Mouse (Mus musculus): ENCODE measurements at regions not wholly inside any gene's neighbourhood (a gene's known extent, or its start where the extent isn't known, plus 50 kb on each side); places are given as distances from the start of the nearest gene placed in this dataset.

GRCm38 (mm10) chr7:40257733-40258376 lies 640.3 kb upstream of the Vstm2b start:
- DNase-seq (ENCODE audit: low spot score in 2 of 2) = no peak

- peak; percentile 85 to 94 for DNase-seq (ENCODE audit: low spot score in 2 of 2)
These were observed 639.8 kb upstream of the Vstm2b start for GRCm38 (mm10) chr7:40258377-40258739.

GRCm38 (mm10) chr7:40273459-40274072 lies 624.6 kb upstream of the Vstm2b start:
- DNase-seq (ENCODE audit: low spot score in 2 of 2) = peak; percentile 8 to 54

- no peak for DNase-seq (ENCODE audit: low spot score in 2 of 2)
These were observed 623.0 kb upstream of the Vstm2b start for GRCm38 (mm10) chr7:40275078-40275477.

- no peak for DNase-seq (ENCODE audit: low spot score in 2 of 2)
These were observed 622.5 kb upstream of the Vstm2b start for GRCm38 (mm10) chr7:40275658-40276057.

- DNase-seq (ENCODE audit: low spot score in 2 of 2) = no peak
These were observed 622.0 kb upstream of the Vstm2b start for GRCm38 (mm10) chr7:40276116-40276515.

- peak; percentile 19 to 40 for DNase-seq (ENCODE audit: low spot score in 2 of 2)
These were observed 608.0 kb upstream of the Vstm2b start for GRCm38 (mm10) chr7:40290166-40290565.

- DNase-seq (ENCODE audit: low spot score in 2 of 2) = no peak
These were observed 587.6 kb upstream of the Vstm2b start for GRCm38 (mm10) chr7:40310558-40310957.

- no peak for DNase-seq (ENCODE audit: low spot score in 2 of 2)
These were observed 577.0 kb upstream of the Vstm2b start for GRCm38 (mm10) chr7:40321171-40321570.

GRCm38 (mm10) chr7:40325188-40325705 lies 572.9 kb upstream of the Vstm2b start:
- peak; percentile 29 to 31 for DNase-seq (ENCODE audit: low spot score in 2 of 2)

- DNase-seq (ENCODE audit: low spot score in 2 of 2) = no peak
These were observed 565.7 kb upstream of the Vstm2b start for GRCm38 (mm10) chr7:40332455-40332854.

GRCm38 (mm10) chr7:40352306-40352705 lies 545.8 kb upstream of the Vstm2b start:
- DNase-seq (ENCODE audit: low spot score in 2 of 2) = peak in 1 of 2 experiments; percentile 3

GRCm38 (mm10) chr7:40362719-40363118 lies 535.4 kb upstream of the Vstm2b start:
- DNase-seq (ENCODE audit: low spot score in 2 of 2) = no peak

- DNase-seq (ENCODE audit: low spot score in 2 of 2) = no peak
These were observed 525.4 kb upstream of the Vstm2b start for GRCm38 (mm10) chr7:40372713-40373112.

GRCm38 (mm10) chr7:40377839-40378238 lies 520.3 kb upstream of the Vstm2b start:
- no peak for DNase-seq (ENCODE audit: low spot score in 2 of 2)

- DNase-seq (ENCODE audit: low spot score in 2 of 2) = no peak
These were observed 516.9 kb upstream of the Vstm2b start for GRCm38 (mm10) chr7:40381244-40381643.

GRCm38 (mm10) chr7:40388152-40388551 lies 510.0 kb upstream of the Vstm2b start:
- DNase-seq (ENCODE audit: low spot score in 2 of 2) = no peak

- peak in 1 of 2 experiments; percentile 14 for DNase-seq (ENCODE audit: low spot score in 2 of 2)
These were observed 508.3 kb upstream of the Vstm2b start for GRCm38 (mm10) chr7:40389795-40390194.

GRCm38 (mm10) chr7:40390927-40391326 lies 507.2 kb upstream of the Vstm2b start:
- DNase-seq (ENCODE audit: low spot score in 2 of 2) = no peak

- DNase-seq (ENCODE audit: low spot score in 2 of 2) = no peak
These were observed 506.5 kb upstream of the Vstm2b start for GRCm38 (mm10) chr7:40391626-40392025.

GRCm38 (mm10) chr7:40392207-40392606 lies 505.9 kb upstream of the Vstm2b start:
- DNase-seq (ENCODE audit: low spot score in 2 of 2) = no peak

- no peak for DNase-seq (ENCODE audit: low spot score in 2 of 2)
These were observed 505.4 kb upstream of the Vstm2b start for GRCm38 (mm10) chr7:40392699-40393098.

- no peak for DNase-seq (ENCODE audit: low spot score in 2 of 2)
These were observed 499.9 kb upstream of the Vstm2b start for GRCm38 (mm10) chr7:40398266-40398665.
